Mouse (Mus musculus) lung, adult 2 months (tissue): ENCODE results near the gene Scube1.

Experiments
- CTCF ChIP-seq: fragments of 200-500 bp; IDR thresholded peaks from 2 replicates; pipeline ENCODE4 v1.5.1; 2011; ENCODE audit warnings: mild to moderate bottlenecking, low read length, control low read depth; ENCODE audit not compliant: insufficient read depth
- POLR2A ChIP-seq: fragments of 200-500 bp; IDR thresholded peaks from 2 replicates; pipeline ENCODE4 v1.6.1; 2011; ENCODE audit warnings: low read depth, mild to moderate bottlenecking, control low read depth, low read length, borderline replicate concordance; ENCODE audit errors: extremely low read depth

GRCm38 (mm10) chr15:83563327-83563856 is 161.4 kb downstream of the Scube1 start, which contains the start of the genes Tspo and Mcat:
- TF ChIP-seq POLR2A: peak; percentile 83; the same call in 1 of the 2 replicates
- TF ChIP-seq CTCF: no peak
